Mouse (Mus musculus): ENCODE measurements around the gene Trib3.

Gene Trib3

DNA sequence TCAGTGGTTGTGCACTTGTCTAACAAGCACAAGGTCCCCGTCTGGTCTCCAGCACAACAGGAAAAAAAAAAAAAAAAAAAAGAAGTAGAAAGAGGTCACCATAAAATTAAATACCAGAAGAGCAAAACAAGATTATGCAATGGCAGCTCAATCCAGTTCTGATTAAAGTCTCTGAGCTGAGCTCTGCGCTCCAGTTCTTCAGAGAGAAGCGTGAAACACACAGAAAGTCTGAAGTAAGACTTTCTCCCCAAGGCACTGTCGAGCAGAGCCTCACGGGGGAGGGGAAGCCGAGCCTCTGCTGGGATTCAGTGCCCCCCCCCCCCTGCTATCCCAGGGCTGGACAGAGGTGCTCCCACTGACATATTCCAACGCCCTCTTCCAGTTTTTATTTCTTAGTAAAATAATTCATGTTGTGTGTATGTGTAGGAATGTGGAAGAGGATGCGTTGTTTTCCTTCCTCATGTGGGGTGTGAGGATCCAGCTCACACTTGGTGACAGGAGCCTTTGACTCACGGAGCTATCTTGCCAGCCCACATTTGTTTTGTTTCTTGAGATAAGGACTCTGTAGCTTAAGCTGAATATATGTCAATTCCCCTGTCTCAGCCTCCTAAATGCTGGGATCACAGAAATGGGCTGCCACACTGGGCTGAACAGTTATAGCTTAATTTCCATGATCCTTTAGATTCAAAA is 3.1 kb upstream of the Trib3 start:
- no peak for DNase-seq (ENCODE audit: low read depth, low spot score)

DNA sequence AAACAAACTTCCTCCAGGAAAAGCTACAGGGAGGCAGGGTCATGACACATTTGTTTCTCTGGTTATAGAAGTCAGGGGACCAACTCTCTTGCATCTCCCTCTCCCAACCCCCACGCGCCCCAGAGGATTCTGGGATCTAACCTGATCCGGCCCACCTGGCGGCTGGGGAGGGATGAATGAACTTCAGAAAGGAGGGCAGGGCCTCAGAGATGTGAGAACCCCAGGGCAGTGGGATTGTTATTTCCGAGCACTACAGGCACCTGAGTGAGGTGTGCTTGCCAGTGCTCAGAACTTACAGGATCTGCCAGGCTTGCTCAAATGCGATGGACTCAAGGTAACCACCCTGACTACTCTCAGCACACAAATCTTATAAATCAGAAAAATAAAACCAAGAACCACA is 1.6 kb upstream of the Trib3 start:
- DNase-seq (ENCODE audit: low read depth, low spot score), result no peak

DNA sequence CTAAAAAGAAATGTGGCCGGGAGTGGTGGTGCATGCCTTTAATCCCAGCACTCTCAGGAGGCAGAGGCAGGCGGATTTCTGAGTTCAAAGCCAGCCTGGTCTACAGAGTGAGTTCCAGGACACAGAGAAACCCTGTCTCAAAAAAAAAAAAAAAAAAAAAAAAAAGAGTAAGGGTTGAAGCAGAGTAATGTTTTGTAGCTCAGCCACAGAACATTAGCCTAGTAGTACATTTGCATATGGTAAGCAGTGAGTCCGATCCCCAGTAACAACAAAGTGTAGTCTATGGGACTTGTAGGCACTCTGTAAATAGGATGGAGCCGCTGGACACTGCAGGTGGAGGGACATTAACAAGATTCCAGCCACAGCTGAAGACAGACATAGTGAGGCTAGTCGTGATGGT is 1.1 kb upstream of the Trib3 start:
- no peak for DNase-seq (ENCODE audit: low read depth, low spot score)

- DNase-seq (ENCODE audit: low read depth, low spot score), result no peak
These were observed 529 bp upstream of the Trib3 start for GRCm38 (mm10) chr2:152344361-152344760.

GRCm38 (mm10) chr2:152339631-152340179 is 4.1 kb downstream of the Trib3 start:
- DNase-seq (ENCODE audit: low read depth, low spot score), result no peak

- no peak for DNase-seq (ENCODE audit: low read depth, low spot score)
These were observed 5.5 kb downstream of the Trib3 start for GRCm38 (mm10) chr2:152338319-152338718.

- no peak for DNase-seq (ENCODE audit: low read depth, low spot score)
These were observed 6.1 kb downstream of the Trib3 start for GRCm38 (mm10) chr2:152337591-152338212.

GRCm38 (mm10) chr2:152336856-152337255 is 7.0 kb downstream of the Trib3 start:
- no peak for DNase-seq (ENCODE audit: low read depth, low spot score)

- no peak for DNase-seq (ENCODE audit: low read depth, low spot score)
These were observed 8.5 kb downstream of the Trib3 start for GRCm38 (mm10) chr2:152335289-152335820.

DNA sequence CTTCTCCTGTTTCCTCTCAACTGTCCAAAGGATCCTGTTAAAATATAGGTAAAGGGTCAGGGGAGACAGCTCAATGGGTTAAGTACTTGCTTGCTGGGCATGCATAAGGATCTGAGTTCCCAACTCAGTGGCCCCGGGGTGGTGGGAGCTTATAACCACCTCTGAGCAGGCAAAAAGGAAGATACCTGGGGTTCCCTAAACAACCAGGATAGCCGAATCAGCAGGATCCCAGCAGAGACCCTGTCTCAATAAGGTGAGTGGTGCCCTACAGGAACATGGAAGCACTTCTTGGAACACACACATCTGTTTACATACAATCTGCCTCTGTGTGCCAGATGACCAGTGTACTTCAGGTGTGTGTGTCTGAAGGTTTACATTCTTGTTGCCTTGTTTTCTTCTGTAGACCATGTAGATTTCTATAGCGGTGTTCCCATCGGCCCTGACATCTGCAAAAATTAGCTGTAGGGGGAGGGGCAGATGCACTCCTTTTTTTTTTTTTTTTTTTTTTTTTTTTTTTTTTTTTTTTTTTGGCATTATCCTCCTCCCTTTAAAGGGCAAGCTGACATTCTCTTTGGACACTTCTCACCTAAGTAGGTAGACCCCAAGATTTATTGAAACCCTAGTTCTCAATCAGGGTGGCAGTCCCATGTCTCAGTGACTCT is 10.4 kb downstream of the Trib3 start:
- DNase-seq (ENCODE audit: low read depth, low spot score), result no peak

- DNase-seq (ENCODE audit: low read depth, low spot score), result peak; percentile 94
These were observed 11.6 kb downstream of the Trib3 start, which contains the start of gene Rbck1 for GRCm38 (mm10) chr2:152332101-152332825. Rbck1 (minus strand) TSS chr2:152332653.

DNA sequence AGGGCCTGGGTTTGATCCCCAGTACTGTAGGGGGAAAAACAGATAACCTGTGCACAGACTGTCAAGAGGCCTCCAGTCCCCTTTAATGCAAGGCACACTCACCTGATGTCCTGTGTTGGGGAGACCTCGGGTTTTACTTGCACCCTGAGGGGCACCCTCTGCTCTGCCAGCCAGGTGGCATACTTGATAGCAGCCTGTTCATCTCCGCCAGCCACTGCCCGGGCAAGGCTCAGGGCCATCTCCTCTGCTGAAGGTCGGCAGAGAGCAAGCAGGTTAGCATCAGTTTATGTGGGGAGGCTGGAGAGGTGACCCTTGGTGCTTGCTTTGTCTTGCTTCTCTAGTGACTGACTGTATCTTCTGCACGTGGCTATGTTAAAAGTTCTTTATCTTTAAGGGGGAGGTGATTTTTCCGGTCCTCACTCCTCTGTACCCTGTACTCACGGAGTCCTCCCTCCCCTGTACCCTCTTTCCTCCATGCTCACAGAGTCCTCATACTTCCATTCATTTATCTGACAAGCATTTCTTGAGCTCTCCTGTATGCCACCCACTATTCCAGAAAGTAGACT is 12.9 kb downstream of the Trib3 start:
- DNase-seq (ENCODE audit: low read depth, low spot score), result no peak

- DNase-seq (ENCODE audit: low read depth, low spot score), result no peak
These were observed 15.9 kb downstream of the Trib3 start for GRCm38 (mm10) chr2:152327980-152328379.

DNA sequence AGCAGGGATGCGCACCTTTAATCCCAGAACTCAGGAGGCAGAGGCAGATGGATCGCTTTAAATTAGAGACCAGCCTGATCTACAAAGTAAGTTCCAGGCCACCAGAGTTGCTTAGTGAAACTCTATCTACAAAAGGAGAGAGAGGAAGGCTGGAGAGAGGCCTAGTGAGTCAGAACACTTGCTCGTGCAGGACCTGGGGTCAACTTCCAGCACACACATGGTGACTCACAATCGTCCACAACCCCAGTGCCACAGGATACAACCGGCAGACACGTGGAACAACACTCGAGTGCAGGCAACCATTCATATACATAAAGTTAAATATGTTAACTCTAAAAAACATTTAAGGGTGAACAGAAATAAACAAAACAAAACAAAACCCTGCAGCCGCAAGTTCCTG is 17.2 kb downstream of the Trib3 start:
- no peak for DNase-seq (ENCODE audit: low read depth, low spot score)

DNA sequence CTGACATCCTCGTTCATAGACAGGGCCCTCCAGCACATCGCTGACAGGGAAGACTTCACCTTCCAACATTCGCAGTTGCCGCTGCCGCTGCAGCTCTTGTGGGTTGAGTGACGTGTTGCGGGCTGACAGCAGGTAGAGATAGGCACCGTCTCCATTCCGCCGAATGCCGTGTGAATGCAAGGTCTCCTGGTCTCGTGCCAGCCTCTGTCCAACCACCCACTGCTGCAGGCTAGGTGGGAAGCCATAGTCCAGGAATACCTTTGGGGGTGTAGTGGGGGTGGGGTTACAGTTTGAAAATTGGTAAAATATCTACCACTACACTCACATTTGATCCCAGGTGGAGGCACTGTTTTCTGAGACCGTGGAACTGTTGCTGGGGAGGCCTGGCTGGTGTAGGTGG is 17.7 kb downstream of the Trib3 start:
- DNase-seq (ENCODE audit: low read depth, low spot score), result no peak

DNA sequence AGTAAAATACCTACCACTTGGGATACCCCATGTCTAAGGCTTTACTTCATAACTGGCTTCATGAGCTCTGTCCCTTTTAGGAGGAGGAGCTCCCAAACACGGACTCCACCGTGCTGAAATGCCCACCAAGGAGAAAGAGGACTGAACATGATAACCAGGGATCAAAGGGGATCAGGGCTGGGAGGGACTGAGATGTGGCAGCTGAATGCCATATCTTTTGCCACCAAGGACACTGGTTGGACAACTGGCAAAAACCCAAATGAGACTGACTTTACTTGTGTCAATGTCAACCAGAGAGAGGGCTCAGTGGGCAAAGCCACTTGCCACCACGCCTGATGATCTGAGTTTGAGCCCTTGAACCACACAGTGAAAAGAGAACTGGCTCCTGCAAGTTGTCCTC is 19.0 kb downstream of the Trib3 start:
- DNase-seq (ENCODE audit: low read depth, low spot score), result no peak

GRCm38 (mm10) chr2:152323971-152324370 is 19.9 kb downstream of the Trib3 start:
- no peak for DNase-seq (ENCODE audit: low read depth, low spot score)

DNA sequence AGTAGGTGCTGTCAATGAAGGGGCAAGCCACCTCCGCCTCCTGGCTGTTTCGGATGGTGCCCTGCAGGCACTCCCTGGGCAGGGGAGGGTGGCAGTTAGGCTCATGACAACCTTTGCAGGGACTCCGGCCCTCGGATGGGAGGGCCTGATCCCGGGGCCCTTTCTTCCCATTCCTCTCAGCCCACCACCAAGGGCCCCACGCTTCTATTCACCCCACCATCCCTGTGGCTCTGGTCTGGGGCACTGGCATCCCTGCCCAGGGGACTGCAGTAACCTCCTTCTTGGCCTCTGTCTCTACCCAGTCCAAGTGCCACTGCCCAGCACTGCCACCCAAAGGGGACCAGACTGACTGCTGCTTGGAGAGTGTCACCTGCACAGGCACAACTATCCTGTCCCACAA is 21.6 kb downstream of the Trib3 start:
- DNase-seq (ENCODE audit: low read depth, low spot score), result no peak

DNA sequence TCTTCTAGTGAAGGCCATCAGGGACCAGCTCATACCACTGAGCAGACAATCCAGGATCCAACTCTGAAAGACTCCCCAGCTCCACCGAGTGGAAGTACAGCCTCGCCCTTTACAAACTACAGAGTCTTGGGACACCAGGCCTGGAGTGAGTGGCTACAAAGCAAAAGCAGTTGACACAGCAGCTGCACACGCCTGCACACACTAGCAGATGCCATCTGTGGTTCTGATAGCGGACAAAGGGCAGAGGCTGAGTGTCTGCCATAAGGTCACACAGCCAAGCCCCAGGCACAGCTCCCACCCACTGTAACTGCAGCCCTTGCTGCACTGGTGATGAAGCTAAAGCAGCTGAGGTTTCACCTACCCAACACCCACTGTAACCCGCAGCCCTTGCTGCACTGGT is 22.3 kb downstream of the Trib3 start:
- DNase-seq (ENCODE audit: low read depth, low spot score), result no peak

- DNase-seq (ENCODE audit: low read depth, low spot score), result no peak
These were observed 26.8 kb downstream of the Trib3 start for GRCm38 (mm10) chr2:152317054-152317453.

DNA sequence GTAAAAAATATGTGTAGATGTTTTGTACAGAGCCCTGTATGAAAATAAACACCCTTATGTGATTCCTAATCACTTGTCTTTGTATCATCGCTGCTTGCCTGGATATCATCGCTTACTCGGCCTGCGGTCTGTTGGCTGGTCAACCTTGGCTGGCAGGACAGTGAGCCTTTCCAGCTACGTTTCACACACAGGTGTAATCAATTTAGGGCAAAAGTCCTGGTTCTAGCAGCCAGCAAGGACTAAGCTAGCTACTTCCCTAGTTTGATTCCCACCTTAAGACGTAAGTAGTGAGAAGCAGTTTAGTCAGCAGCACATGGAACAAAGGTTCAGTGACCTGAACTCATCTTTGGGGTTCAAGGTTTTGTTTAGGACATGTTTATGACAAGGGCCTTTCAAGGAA is 29.9 kb downstream of the Trib3 start:
- no peak for DNase-seq (ENCODE audit: low read depth, low spot score)
